Mouse (Mus musculus) G1E (cell line): Measurements from ENCODE around the gene Nlgn1.

Experiments used
- CTCF ChIP-seq: IDR thresholded peaks from 2 replicates; pipeline ENCODE4 v1.5.1; 2012; ENCODE audit warnings: low read depth, low read length, inconsistent platforms, mixed read lengths
- GATA2 ChIP-seq: IDR thresholded peaks from 2 replicates; pipeline ENCODE4 v1.6.1; 2012; ENCODE audit warnings: low read depth, low read length, inconsistent platforms, borderline replicate concordance

DNA sequence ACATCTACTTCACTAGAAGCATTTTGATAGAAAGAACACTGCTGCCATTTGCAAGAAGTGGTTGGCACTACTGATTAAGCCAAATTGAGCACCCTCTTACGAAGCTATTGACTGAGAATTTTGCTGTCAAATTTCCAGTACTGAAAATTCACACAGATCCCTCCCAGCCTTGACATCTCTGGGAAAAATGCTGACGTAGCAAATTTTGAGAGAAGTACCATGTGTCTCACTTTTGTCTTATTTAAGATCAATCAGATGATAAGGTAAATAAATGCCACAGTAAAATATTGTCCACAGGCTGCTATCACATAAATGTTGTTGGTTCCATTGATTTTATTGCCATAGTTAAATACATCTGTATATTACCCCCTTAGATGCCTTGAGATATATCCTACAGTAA lies 668.8 kb downstream of the Nlgn1 start:
- TF ChIP-seq GATA2: no peak
- no peak for TF ChIP-seq CTCF
